Mouse (Mus musculus) embryonic stem cell, embryonic (primary cell): ENCODE data around the gene Gm49388.

ENCODE experiments used
- CTCF ChIA-PET, 4 experiments: fragments of 300-600 bp in 2 of 4; fragments of 350-600 bp in 2 of 4; sonication (Branson Sonifier 250); formaldehyde crosslinking; loops; one replicate each; lab custom pipeline; 2022; ENCODE audit warnings: inconsistent platforms in 2 of 4; lab: Charles Lee
- POLR2A ChIA-PET, 4 experiments: fragments of 300-600 bp in 2 of 4; fragments of 350-600 bp in 2 of 4; sonication (Branson Sonifier 250); formaldehyde crosslinking; loops; one replicate each; lab custom pipeline; 2022; ENCODE audit warnings: antibody characterized with exemption in 4 of 4, inconsistent platforms in 1 of 4; lab: Charles Lee

Gm49388 gene

GRCm38 (mm10) chr7:127808821-127809220, 23.4 kb downstream of the Gm49388 start:
- POLR2A ChIA-PET = interaction anchor here (0.5 to 4.0 kb wide), 10 partner anchors 8 to 310 kb away, joined by 3 to 20 read pairs (median 4); partner anchors contain the start of genes Hsd3b7 (in 3 of the 4), Setd1a (in 1 of the 4) and Zfp668 (in 1 of the 4)
- CTCF ChIA-PET = interaction anchor here in 2 of 4 experiments (0.5 to 2.0 kb wide), 3 partner anchors 8 to 134 kb away, joined by 3 to 7 read pairs (median 4); partner anchors contain the start of genes Hsd3b7 (in 1 of the 2), Stx1b (in 1 of the 2) and Stx4a (in 1 of the 2)

DNA sequence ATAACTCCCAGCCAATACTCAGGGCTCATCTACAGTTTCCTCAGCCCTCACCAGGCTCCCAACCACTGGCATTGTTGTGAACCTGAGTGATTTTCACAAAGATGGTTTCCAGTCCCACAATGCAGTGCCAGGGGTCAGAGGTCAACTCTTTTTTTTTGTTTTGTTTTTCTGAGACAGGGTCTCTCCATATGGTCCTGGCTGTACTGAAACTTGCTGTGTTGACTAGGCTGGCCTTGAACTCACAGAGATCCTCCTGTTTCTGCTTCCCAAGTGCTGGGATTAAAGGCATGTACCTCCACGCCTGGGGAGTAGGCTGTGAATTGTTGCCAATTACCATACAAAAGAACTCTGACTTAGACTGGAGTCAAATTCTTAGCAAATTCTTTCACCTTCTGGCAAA, 24.4 kb downstream of the Gm49388 start:
- CTCF ChIA-PET = interaction anchor here in 3 of 4 experiments (0.6 to 2.0 kb wide), 6 partner anchors 9 to 153 kb away, joined by 3 to 7 read pairs (median 6); partner anchors contain the start of genes Hsd3b7 (in 1 of the 3), Stx1b (in 1 of the 3) and Stx4a (in 1 of the 3)
- POLR2A ChIA-PET = interaction anchor here (0.7 to 4.0 kb wide), 13 partner anchors 9 to 295 kb away, joined by 3 to 20 read pairs (median 5); partner anchors contain the start of genes Hsd3b7 (in 3 of the 4), Setd1a (in 1 of the 4) and Zfp668 (in 1 of the 4)

DNA sequence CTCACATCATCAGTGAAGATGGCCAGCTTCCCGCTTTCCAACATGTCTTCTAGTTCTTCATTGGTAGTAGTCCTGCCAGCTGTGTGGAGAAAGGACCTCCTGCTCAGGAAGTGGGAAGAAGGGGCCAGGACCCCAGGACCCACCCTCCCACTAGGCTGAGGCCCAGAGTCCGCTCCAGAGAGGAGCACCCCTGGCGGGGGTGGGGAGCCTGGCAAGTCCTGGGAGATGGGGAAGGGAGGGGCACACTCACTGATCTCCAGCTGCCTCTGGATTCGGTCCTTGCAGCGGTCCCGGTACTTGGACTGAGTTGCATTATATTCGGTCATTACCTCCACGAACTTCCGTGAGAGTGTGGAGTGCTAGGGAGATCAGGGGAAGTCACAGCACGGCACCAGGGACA, 25.2 kb downstream of the Gm49388 start:
- ChIA-PET CTCF (interaction anchor here in 3 of 4 experiments (0.6 to 1.4 kb wide), 6 partner anchors 10 to 663 kb away, joined by 3 to 7 read pairs (median 4); partner anchors contain the start of gene Hsd3b7 (in 1 of the 3)), POLR2A (interaction anchor here in 3 of 4 experiments (0.7 to 4.0 kb wide), 10 partner anchors 9 to 296 kb away, joined by 3 to 20 read pairs (median 6); partner anchors contain the start of genes Hsd3b7 (in 2 of the 3) and Setd1a (in 2 of the 3))

DNA sequence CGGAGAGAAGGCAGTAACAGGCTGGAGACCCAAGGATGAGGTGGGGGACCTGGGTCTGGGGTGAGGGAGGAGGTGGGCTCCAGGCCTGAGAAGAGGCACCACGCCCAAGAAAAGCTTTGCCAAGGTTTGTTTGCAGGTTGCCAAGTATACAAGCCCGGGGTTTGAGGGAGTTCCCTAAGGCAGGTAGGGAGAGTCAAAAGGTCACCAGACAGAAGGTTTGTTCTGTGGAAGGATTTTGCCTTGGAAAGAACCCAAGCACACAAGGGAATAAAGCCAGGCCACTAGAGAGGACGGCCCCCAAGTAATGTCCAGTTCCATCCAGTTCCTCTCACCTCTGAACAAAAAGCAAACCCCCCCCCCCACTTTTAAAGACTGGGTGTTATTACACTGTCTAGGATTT, 25.8 kb downstream of the Gm49388 start:
- POLR2A ChIA-PET = interaction anchor here in 3 of 4 experiments (0.5 to 4.0 kb wide), 11 partner anchors 10 to 157 kb away, joined by 3 to 20 read pairs (median 3); partner anchors contain the start of genes Hsd3b7 (in 2 of the 3) and Setd1a (in 1 of the 3)
- CTCF ChIA-PET = interaction anchor here in 3 of 4 experiments (0.6 to 1.4 kb wide), 3 partner anchors 10 to 11 kb away, joined by 3 to 5 read pairs (median 4); partner anchors contain the start of gene Hsd3b7 (in 2 of the 3)

GRCm38 (mm10) chr7:127812292-127812691, 26.9 kb downstream of the Gm49388 start:
- CTCF ChIA-PET = interaction anchor here in 2 of 4 experiments (0.8 to 0.9 kb wide), 2 partner anchors 12 kb away, joined by 3 to 4 read pairs; partner anchors contain the start of gene Hsd3b7 (in 2 of the 2)
- POLR2A ChIA-PET = interaction anchor here in 2 of 4 experiments (0.9 to 4.0 kb wide), 7 partner anchors 9 to 40 kb away, joined by 3 to 20 read pairs (median 5); partner anchors contain the start of gene Hsd3b7 (in 2 of the 2)

DNA sequence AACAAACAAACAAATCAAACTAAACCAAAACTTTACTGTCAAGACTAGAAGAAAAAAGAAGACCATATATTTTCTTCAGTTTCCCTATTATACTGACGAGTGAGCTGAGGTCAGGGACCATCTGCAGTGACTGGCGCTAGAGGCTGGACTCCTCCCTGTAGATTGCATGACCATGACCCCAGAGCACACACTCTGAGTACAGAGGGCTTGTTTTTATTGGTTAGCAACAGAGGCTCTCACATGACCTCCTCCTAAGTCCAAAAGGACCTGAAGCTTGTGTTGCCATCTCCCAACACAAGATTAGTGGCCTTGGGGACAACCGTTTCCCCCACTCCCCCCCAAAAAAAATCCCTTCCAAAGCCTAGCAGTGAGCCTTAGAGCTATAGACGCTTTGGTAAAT, 28.4 kb downstream of the Gm49388 start:
- ChIA-PET CTCF (interaction anchor here in 2 of 4 experiments (0.6 to 1.2 kb wide), 4 partner anchors 13 to 1235 kb away, joined by 3 to 6 read pairs (median 4); partner anchors contain the start of genes Hsd3b7 (in 1 of the 2) and Tgfb1i1 (in 1 of the 2)), POLR2A (interaction anchor here in 3 of 4 experiments (0.7 to 4.9 kb wide), 7 partner anchors 12 to 137 kb away, joined by 3 to 24 read pairs (median 4); partner anchors contain the start of genes Hsd3b7 (in 1 of the 3) and Kat8 (in 1 of the 3))

GRCm38 (mm10) chr7:127814241-127814921, 29.0 kb downstream of the Gm49388 start:
- CTCF ChIA-PET = interaction anchor here in 3 of 4 experiments (0.6 to 1.9 kb wide), 4 partner anchors 13 to 432 kb away, joined by 4 to 11 read pairs (median 6); partner anchors contain the start of genes Hsd3b7 (in 2 of the 3) and Tgfb1i1 (in 1 of the 3)
- POLR2A ChIA-PET = interaction anchor here in 3 of 4 experiments (0.8 to 4.9 kb wide), 11 partner anchors 9 to 139 kb away, joined by 3 to 24 read pairs (median 4); partner anchors contain the start of genes Hsd3b7 (in 1 of the 3), Kat8 (in 1 of the 3) and Setd1a (in 1 of the 3)

- ChIA-PET POLR2A (interaction anchor here (0.6 to 4.9 kb wide), 24 partner anchors 10 to 439 kb away, joined by 3 to 24 read pairs (median 4); partner anchors contain the start of genes Hsd3b7 (in 4 of the 4), Kat8 (in 2 of the 4), Fbxl19 (in 1 of the 4) and Setd1a (in 1 of the 4)), CTCF (interaction anchor here (0.9 to 2.6 kb wide), 15 partner anchors 9 to 158 kb away, joined by 3 to 18 read pairs (median 6); partner anchors contain the start of genes Hsd3b7 (in 3 of the 4), Stx1b (in 2 of the 4) and Stx4a (in 2 of the 4))
Measured at GRCm38 (mm10) chr7:127815116-127815665, 29.8 kb downstream of the Gm49388 start.

DNA sequence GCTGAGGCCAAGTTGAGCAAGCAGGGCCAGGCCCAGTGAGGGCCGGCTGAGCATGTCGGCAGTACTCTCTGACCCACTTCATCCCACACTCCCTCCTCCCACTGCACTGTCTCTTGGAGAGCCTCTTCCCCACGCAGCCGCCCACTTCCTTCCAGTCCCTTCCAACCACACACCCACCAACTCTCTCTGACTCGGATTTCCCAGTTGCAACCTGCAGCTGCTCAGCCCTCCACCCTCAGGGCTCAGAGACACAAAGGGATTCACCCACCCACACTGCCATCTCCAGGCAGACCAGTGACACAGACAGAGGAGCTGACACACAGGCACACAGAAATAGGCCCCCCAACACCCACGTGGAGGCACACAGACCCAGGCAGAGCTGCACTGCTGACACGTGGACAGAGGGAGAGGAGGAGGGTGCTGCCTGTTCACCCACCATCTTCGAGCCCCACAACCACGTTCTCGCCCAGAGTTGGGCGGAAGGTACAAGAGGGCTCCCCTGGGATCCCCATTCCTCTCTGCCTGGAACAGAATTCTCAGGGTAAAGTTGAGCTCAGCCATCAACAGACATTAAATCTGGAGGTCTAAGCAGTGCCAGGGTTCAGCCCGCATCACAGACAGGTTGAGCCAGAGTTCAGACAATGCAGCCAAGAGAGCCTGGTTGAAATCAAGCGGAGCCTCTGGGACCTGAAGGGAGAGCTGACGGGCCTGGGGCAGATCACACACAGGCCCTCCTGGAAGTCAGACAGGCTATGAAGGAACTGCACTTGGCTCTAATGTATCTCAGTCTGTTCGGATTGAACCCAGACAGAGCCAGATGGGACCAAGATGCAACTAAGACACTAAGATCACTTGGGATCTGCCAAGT, 30.8 kb downstream of the Gm49388 start:
- POLR2A ChIA-PET = interaction anchor here (0.6 to 4.9 kb wide), 51 partner anchors 10 to 941 kb away, joined by 3 to 24 read pairs (median 4); partner anchors contain the start of genes Hsd3b7 (in 4 of the 4), Kat8 (in 2 of the 4), Zfp646 (in 2 of the 4) and Zfp668 (in 2 of the 4)
- CTCF ChIA-PET = interaction anchor here (0.5 to 2.6 kb wide), 35 partner anchors 8 to 159 kb away, joined by 3 to 18 read pairs (median 4); partner anchors contain the start of genes Hsd3b7 (in 3 of the 4), Stx1b (in 2 of the 4) and Stx4a (in 2 of the 4)

DNA sequence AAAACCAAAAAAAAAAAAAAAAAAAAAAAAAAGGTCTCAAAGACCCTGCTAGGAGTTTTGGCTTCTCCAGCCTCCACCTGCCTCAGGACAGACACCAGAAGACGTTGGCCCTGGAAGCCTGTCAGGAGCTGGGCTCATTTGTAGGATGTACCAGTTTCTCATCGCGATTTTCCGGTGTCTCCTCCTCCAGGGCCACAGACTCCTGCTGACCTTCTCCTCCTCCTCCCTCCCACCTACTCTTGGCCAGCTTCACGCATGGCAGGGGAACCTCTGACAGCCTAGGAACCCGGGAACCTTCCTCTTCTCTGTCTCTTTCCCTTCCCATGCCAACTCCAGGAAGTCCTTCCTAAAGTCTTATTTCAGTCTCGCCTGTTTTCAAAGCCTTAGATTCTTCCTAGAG, 31.6 kb downstream of the Gm49388 start:
- CTCF ChIA-PET = interaction anchor here in 3 of 4 experiments (0.5 to 2.6 kb wide), 12 partner anchors 9 to 335 kb away, joined by 3 to 18 read pairs (median 6); partner anchors contain the start of gene Hsd3b7 (in 1 of the 3)
- POLR2A ChIA-PET = interaction anchor here in 3 of 4 experiments (0.6 to 4.9 kb wide), 35 partner anchors 9 to 700 kb away, joined by 3 to 24 read pairs (median 5); partner anchors contain the start of genes Hsd3b7 (in 2 of the 3), Gm49388 (in 1 of the 3), Kat8 (in 1 of the 3) and Setd1a (in 1 of the 3)

DNA sequence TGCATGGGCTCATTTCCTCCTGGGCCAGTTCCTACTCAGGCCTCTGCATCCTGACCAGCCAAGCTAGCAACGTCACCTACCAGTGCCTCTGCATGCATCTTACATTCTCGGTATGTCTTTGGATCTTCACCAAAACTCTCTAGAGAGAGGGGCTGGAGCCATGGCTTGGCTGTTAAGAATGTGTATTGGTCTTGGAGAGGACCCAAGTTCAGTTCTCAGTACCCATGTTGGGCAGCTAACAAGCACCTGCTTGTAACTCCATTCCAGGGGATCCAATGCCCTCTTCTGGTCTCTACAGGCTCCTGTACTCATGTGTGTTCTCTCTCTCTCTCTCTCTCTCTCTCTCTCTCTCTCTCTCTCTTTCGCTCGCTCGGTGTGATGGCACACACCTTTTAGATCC, 32.4 kb downstream of the Gm49388 start:
- ChIA-PET CTCF (interaction anchor here in 2 of 4 experiments (0.7 to 2.6 kb wide), 2 partner anchors 9 to 44 kb away, joined by 5 to 7 read pairs; no protein-coding TSS in a partner anchor), POLR2A (interaction anchor here in 3 of 4 experiments (1.2 to 4.9 kb wide), 5 partner anchors 13 to 192 kb away, joined by 3 to 24 read pairs (median 10); partner anchors contain the start of genes Gm49388 (in 1 of the 3), Hsd3b7 (in 1 of the 3), Zfp646 (in 1 of the 3) and Zfp668 (in 1 of the 3))

GRCm38 (mm10) chr7:127820836-127821509, 35.6 kb downstream of the Gm49388 start:
- CTCF ChIA-PET = interaction anchor here in 3 of 4 experiments (0.6 to 1.5 kb wide), 4 partner anchors 12 to 144 kb away, joined by 3 to 4 read pairs (median 4); no protein-coding TSS in a partner anchor
- POLR2A ChIA-PET = interaction anchor here in 2 of 4 experiments (0.5 to 2.0 kb wide), 11 partner anchors 9 to 168 kb away, joined by 3 to 5 read pairs (median 3); partner anchors contain the start of genes Hsd3b7 (in 2 of the 2) and Kat8 (in 1 of the 2)

DNA sequence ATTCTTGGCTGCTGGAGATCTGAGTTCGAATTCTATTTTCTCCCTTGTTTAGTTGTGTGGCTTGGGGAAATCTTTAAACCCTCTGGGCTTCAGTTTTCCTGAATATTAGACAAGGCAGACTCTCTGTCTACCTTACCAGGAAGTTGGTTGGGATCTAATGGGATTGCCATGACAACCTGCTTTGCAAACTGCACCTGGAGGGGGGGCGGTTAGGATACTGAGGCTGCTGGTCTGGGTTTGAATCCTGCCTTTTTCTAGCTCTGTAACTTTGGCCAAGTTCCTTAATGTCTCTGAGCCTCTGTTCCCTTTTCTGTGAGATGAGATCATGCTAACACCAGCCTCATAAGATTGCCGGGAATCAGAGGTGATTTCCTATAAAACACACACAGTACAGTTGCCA, 37.1 kb downstream of the Gm49388 start:
- ChIA-PET CTCF (interaction anchor here in 3 of 4 experiments (0.5 to 1.0 kb wide), 5 partner anchors 15 to 113 kb away, joined by 3 to 21 read pairs (median 4); partner anchors contain the start of gene Vkorc1 (in 1 of the 3)), POLR2A (interaction anchor here in 2 of 4 experiments (0.8 to 1.9 kb wide), 3 partner anchors 15 to 47 kb away, joined by 3 to 4 read pairs (median 4); no protein-coding TSS in a partner anchor)
